Mouse (Mus musculus) liver, postnatal 0 days (tissue): ENCODE results near the gene Hmg20a.

Source experiments
- CTCF ChIP-seq: sonication (generic); IDR thresholded peaks from 2 replicates; pipeline ENCODE4 v1.5.1; 2016; ENCODE audit warnings: antibody characterized with exemption, low read depth
- EP300 ChIP-seq: IDR thresholded peaks from 2 replicates; pipeline ENCODE4 v1.6.1; 2016; ENCODE audit warnings: antibody characterized with exemption, low read depth, mild to moderate bottlenecking

- TF ChIP-seq CTCF (no peak), EP300 (no peak)
These were observed 74.0 kb downstream of the Hmg20a start for GRCm38 (mm10) chr9:56492391-56492790.
